Mouse (Mus musculus): ENCODE results near the gene 4930503B20Rik.

DNA sequence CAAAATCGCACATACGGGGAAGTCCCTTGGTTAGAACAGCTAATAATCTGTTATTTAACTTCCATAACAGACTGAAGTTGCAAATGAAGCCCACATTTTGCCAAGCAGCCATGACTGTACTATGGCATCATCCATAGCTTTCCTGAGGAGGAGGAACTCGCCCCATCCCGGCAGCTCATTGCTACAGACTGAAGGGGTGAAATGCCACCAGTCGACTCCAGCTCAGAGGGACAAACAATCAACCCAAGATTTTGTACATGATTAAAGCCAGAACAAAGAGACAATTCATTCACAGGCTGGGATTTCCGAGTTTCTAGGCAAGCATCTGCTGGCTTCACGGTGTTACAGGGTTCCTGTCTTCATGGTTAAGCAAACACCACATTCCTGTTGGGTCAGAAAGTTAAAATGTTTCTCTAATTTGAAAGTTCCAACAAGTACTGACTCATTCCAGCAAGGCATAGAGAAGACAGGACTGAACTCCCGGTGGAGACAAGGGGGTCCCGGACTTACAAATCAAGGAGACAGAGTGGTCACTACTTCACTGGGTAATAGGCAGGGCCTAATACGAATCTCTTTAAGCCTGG lies 1.7 kb downstream of the 4930503B20Rik start:
- TF ChIP-seq CTCF (IDR thresholded peaks at IDR 0.05; ENCODE audit: low read depth) (no peak), EP300 (IDR thresholded peaks at IDR 0.05; ENCODE audit: low read depth) (no peak)
